Mouse (Mus musculus) hindbrain, postnatal 0 days (tissue): Measurements from ENCODE around the gene Zfp704. TPM values are rescaled to one million over a fixed set of nuclear protein-coding genes. Genes with fewer than 3 reads are reported as not detected.

ENCODE experiments used
- ATAC-seq: fragments of 200-750 bp; cut with Nextera tagmentation; 2 replicates; pipeline ENCODE4 v1.8.0; 2017; ENCODE audit warnings: mild to moderate bottlenecking, moderate TSS enrichment, moderate library complexity
- DNase-seq: peaks from one replicate; pipeline ENCODE4 v3.0.0-alpha.2; 2015; ENCODE audit warnings: low spot score
- H3K27ac ChIP-seq: fragments of 300-500 bp; sonication (generic); 2 replicates; pipeline ENCODE4 v1.5.1; 2014; ENCODE audit warnings: mild to moderate bottlenecking
- H3K27me3 ChIP-seq: fragments of 300-500 bp; sonication (generic); 2 replicates; pipeline ENCODE4 v1.6.1; 2014; ENCODE audit warnings: low read length, mixed read lengths; ENCODE audit not compliant: insufficient read depth
- H3K36me3 ChIP-seq: fragments of 300-500 bp; sonication (generic); 2 replicates; pipeline ENCODE4 v1.6.1; 2014; ENCODE audit warnings: low read length, mixed read lengths; ENCODE audit not compliant: insufficient read depth
- H3K4me1 ChIP-seq: fragments of 300-500 bp; sonication (generic); 2 replicates; pipeline ENCODE4 v1.6.1; 2014; ENCODE audit warnings: antibody characterized with exemption, low read length, mixed read lengths; ENCODE audit not compliant: insufficient read depth
- H3K4me2 ChIP-seq: fragments of 300-500 bp; sonication (generic); 2 replicates; pipeline ENCODE4 v1.6.1; 2014; ENCODE audit warnings: low read depth, mild to moderate bottlenecking, low read length, moderate library complexity, mixed read lengths
- H3K4me3 ChIP-seq: fragments of 300-500 bp; sonication (generic); 2 replicates; pipeline ENCODE4 v1.5.1; 2014; ENCODE audit warnings: low read length
- H3K9ac ChIP-seq: fragments of 300-500 bp; sonication (generic); replicated peaks from 2 replicates; pipeline ENCODE4 v1.6.1; 2014; ENCODE audit warnings: mild to moderate bottlenecking, low read length, moderate library complexity, mixed read lengths
- H3K9me3 ChIP-seq: fragments of 300-500 bp; sonication (generic); 2 replicates; pipeline ENCODE4 v1.6.1; 2016; ENCODE audit warnings: low read length, mixed read lengths
- CTCF ChIP-seq: IDR thresholded peaks from 2 replicates; pipeline ENCODE4 v1.5.1; 2016; ENCODE audit warnings: antibody characterized with exemption, control low read depth, low read depth
- WGBS: fragments of 180-500 bp; shearing (Covaris S2); extraction: QIAGEN DNeasy Blood & Tissue Kit; methylation state at CpG from one replicate; pipeline ENCODE4 v1.1.7; 2014; 5-methylcytosine and 5-hydroxymethylcytosine counted together
- polyA plus RNA-seq: library from polyadenylated mRNA; unstranded; fragments of >200 nt; fragmentation: Nextera tagmentation; extraction: Ambion mirVana; gene quantifications from 2 replicates; pipeline ENCODE4 v1.2.1, GENCODE M21; 2015
- total RNA-seq: library from RNA; depleted of rRNA; stranded (reverse); fragments of >200 nt; gene quantifications from 2 replicates; pipeline ENCODE4 v1.2.3, GENCODE M21; 2014

The Zfp704 gene
- total and polyA plus RNA-seq, 2 experiments from 2014 or later: 11.2 to 57.5 TPM

- 95% methylated on average over 3 of the region's 3 CpGs for WGBS
- no peak for TF ChIP-seq CTCF
- no peak overlapping the region for H3K9ac ChIP-seq
Measured at GRCm38 (mm10) chr3:9476336-9476735, 133.5 kb downstream of the Zfp704 start.

GRCm38 (mm10) chr3:9475501-9475900 lies 134.4 kb downstream of the Zfp704 start:
- no peak overlapping the region for H3K4me2 ChIP-seq
- DNase-seq (no peak), ATAC-seq (no peak)
- H3K9me3 ChIP-seq: no peaks in the 10 kb centered on the region
- no peak for TF ChIP-seq CTCF
- H3K27me3 ChIP-seq: no peaks in the 10 kb centered on the region
- 93% methylated on average over 5 of the region's 5 CpGs for WGBS
- H3K4me3 ChIP-seq: no peak overlapping the region
- no peaks in the 10 kb centered on the region for H3K36me3 ChIP-seq
- no peaks in the 10 kb centered on the region for H3K4me1 ChIP-seq
- H3K9ac ChIP-seq: no peak overlapping the region
- H3K27ac ChIP-seq: no peak overlapping the region

More at GRCm38 (mm10) chr3:9476336-9476735, 133.5 kb downstream of the Zfp704 start:
- Histone ChIP-seq H3K4me2 (no peak overlapping the region), H3K27me3 (no peaks in the 10 kb centered on the region), H3K9me3 (no peaks in the 10 kb centered on the region), H3K27ac (no peak overlapping the region), H3K4me1 (no peaks in the 10 kb centered on the region), H3K36me3 (no peaks in the 10 kb centered on the region), H3K4me3 (no peak overlapping the region)
- ATAC-seq: no peak
- DNase-seq: no peak

DNA sequence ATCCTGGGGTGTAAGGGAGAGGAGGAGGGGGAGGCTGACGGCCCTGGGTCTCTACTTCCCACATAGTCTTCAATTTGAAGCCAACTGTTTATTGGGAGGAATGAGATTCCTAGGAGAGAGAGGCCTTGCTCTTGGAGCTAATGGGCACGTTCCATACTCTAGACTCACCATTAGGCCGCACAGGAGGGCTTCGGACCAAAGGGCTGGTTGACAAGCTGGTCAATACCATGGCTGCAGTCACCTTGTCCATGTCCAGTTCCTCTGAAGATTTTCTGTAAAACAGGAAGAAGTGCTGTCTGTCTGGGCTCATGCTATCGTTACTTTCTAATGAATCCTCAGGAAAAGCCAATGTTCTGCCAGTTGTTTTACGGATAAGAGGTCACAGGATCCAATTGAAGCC lies 135.6 kb downstream of the Zfp704 start:
- Histone ChIP-seq H3K4me3 (no peak overlapping the region), H3K36me3 (no peaks in the 10 kb centered on the region), H3K4me2 (no peak overlapping the region), H3K27ac (no peak overlapping the region), H3K27me3 (no peaks in the 10 kb centered on the region), H3K4me1 (no peaks in the 10 kb centered on the region), H3K9me3 (no peaks in the 10 kb centered on the region), H3K9ac (no peak overlapping the region)
- ATAC-seq: no peak
- 96% methylated on average over 6 of the region's 6 CpGs for WGBS
- TF ChIP-seq CTCF: no peak
- DNase-seq: no peak

GRCm38 (mm10) chr3:9466287-9466686 lies 143.6 kb downstream of the Zfp704 start:
- no peaks in the 10 kb centered on the region for H3K4me1 ChIP-seq
- peak; percentile 92 for TF ChIP-seq CTCF
- H3K4me3 ChIP-seq: no peak overlapping the region
- no peak overlapping the region for H3K9ac ChIP-seq
- ATAC-seq: peak; percentile 67
- no peaks in the 10 kb centered on the region for H3K9me3 ChIP-seq
- H3K27me3 ChIP-seq: no peaks in the 10 kb centered on the region
- no peak overlapping the region for H3K4me2 ChIP-seq
- DNase-seq: peak; percentile 74
- H3K36me3 ChIP-seq: no peaks in the 10 kb centered on the region
- H3K27ac ChIP-seq: no peak overlapping the region
- 45% methylated on average over 3 of the region's 3 CpGs for WGBS

- H3K4me2 ChIP-seq: no peak overlapping the region
- no peak for TF ChIP-seq CTCF
- DNase-seq (no peak), ATAC-seq (no peak)
- H3K27me3 ChIP-seq: no peaks in the 10 kb centered on the region
- no peak overlapping the region for H3K9ac ChIP-seq
- 82% methylated on average over 4 of the region's 4 CpGs for WGBS
- no peaks in the 10 kb centered on the region for H3K4me1 ChIP-seq
- H3K9me3 ChIP-seq: no peaks in the 10 kb centered on the region
- H3K27ac ChIP-seq: no peak overlapping the region
- no peaks in the 10 kb centered on the region for H3K36me3 ChIP-seq
- no peak overlapping the region for H3K4me3 ChIP-seq
Measured at GRCm38 (mm10) chr3:9465731-9466130, 144.2 kb downstream of the Zfp704 start.

GRCm38 (mm10) chr3:9461660-9462059 lies 148.2 kb downstream of the Zfp704 start:
- peak; percentile 67; the same call in 1 of the 2 replicates for ATAC-seq
- H3K27ac ChIP-seq: no peak overlapping the region
- no peaks in the 10 kb centered on the region for H3K27me3 ChIP-seq
- H3K9ac ChIP-seq: no peak overlapping the region
- H3K4me2 ChIP-seq: no peak overlapping the region
- H3K9me3 ChIP-seq: no peaks in the 10 kb centered on the region
- DNase-seq: peak; percentile 40
- H3K4me1 ChIP-seq: no peaks in the 10 kb centered on the region
- TF ChIP-seq CTCF: no peak
- 60% methylated on average over 5 of the region's 5 CpGs for WGBS
- no peaks in the 10 kb centered on the region for H3K36me3 ChIP-seq
- no peak overlapping the region for H3K4me3 ChIP-seq

DNA sequence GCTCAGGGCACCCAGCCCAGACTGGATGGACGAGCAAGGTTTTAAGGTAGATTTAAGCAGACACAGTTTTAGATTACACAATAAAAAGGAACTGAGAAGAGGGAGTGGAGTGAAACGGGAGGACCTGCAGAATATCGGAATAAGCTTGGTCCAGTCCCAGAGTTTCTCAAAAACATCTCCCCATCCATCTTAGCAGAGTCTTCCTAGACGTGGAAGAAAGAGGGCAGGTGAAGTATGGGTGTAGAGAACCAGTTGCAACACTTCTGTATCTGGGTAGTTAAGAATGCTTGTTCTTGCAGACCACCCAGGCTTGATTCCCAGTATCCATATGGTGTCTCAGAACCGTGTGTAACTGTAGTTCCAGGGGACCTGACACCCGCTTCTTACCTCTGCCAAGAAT lies 149.6 kb downstream of the Zfp704 start:
- Histone ChIP-seq H3K9me3 (no peaks in the 10 kb centered on the region), H3K9ac (no peak overlapping the region), H3K27ac (no peak overlapping the region), H3K27me3 (no peaks in the 10 kb centered on the region), H3K36me3 (no peaks in the 10 kb centered on the region), H3K4me1 (no peaks in the 10 kb centered on the region), H3K4me3 (no peak overlapping the region), H3K4me2 (no peak overlapping the region)
- 85% methylated on average over 6 of the region's 6 CpGs for WGBS
- TF ChIP-seq CTCF: no peak
- no peak for ATAC-seq
- DNase-seq: no peak
